Mouse (Mus musculus) thymus, adult 2 months (tissue): Measurements from ENCODE around the gene Hip1r. TPM values are rescaled to one million over a fixed set of nuclear protein-coding genes. Genes with fewer than 3 reads are reported as not detected.

ENCODE experiments used
- DNase-seq: peaks from one replicate; pipeline ENCODE4 v3.0.0; 2021
- H3K27ac ChIP-seq: fragments of 200-500 bp; 2 replicates; pipeline ENCODE4 v1.5.1; 2012; ENCODE audit warnings: low read length, control low read depth; ENCODE audit not compliant: control insufficient read depth, insufficient read depth
- H3K27me3 ChIP-seq: fragments of 200-500 bp; 2 replicates; pipeline ENCODE4 v1.6.1; 2012; ENCODE audit warnings: mild to moderate bottlenecking, low read length, moderate library complexity, mixed read lengths; ENCODE audit not compliant: control insufficient read depth, insufficient read depth
- H3K36me3 ChIP-seq: fragments of 200-500 bp; 2 replicates; pipeline ENCODE4 v1.6.1; 2012; ENCODE audit warnings: mild to moderate bottlenecking, low read length, moderate library complexity; ENCODE audit not compliant: control insufficient read depth, insufficient read depth
- H3K4me1 ChIP-seq: fragments of 200-500 bp; replicated peaks from 2 replicates; pipeline ENCODE4 v1.6.1; 2012; ENCODE audit warnings: low read length; ENCODE audit not compliant: control insufficient read depth, insufficient read depth
- H3K4me3 ChIP-seq: fragments of 200-500 bp; 2 replicates; pipeline ENCODE4 v1.5.1; 2012; ENCODE audit warnings: mild to moderate bottlenecking, low read length, control low read depth, moderate library complexity; ENCODE audit not compliant: control insufficient read depth, insufficient read depth
- CTCF ChIP-seq: fragments of 200-500 bp; IDR thresholded peaks from 2 replicates; pipeline ENCODE4 v1.5.1; 2012; ENCODE audit warnings: mild to moderate bottlenecking, control low read depth, low read length, moderate library complexity, borderline replicate concordance; ENCODE audit not compliant: control insufficient read depth, poor library complexity, insufficient read depth; ENCODE audit errors: extremely low read depth
- POLR2A ChIP-seq: fragments of 200-500 bp; IDR thresholded peaks from 2 replicates; pipeline ENCODE4 v1.6.1; 2012; ENCODE audit warnings: mild to moderate bottlenecking, low read length, control low read depth, moderate library complexity; ENCODE audit not compliant: control insufficient read depth, poor library complexity, insufficient read depth; ENCODE audit errors: extremely low read depth
- WGBS: fragments of 180-500 bp; shearing (Covaris S2); methylation state at CpG from one replicate; pipeline ENCODE4 v1.1.7; 2018; 5-methylcytosine and 5-hydroxymethylcytosine counted together
- polyA plus RNA-seq: library from polyadenylated mRNA; depleted of rRNA; stranded (reverse); fragments of >200 nt; gene quantifications from 2 replicates; pipeline ENCODE4 v1.2.3, GENCODE M21; 2012

The Hip1r gene
- polyA plus RNA-seq, 1 experiment: 13.8 TPM

- DNase-seq: peak; percentile 22
- TF ChIP-seq CTCF (no peak), POLR2A (no peak)
- 76% methylated on average over 18 of the region's 18 CpGs for WGBS
- no peak overlapping the region for H3K4me3 ChIP-seq
- H3K27me3 ChIP-seq: no peaks in the 10 kb centered on the region
- peaks cover 5% of the 10 kb centered on the region; the same call in 1 of the 2 replicates for H3K4me1 ChIP-seq
- no peak overlapping the region for H3K27ac ChIP-seq
- no peaks in the 10 kb centered on the region for H3K36me3 ChIP-seq
Measured at GRCm38 (mm10) chr5:123933957-123934591, 39.4 kb upstream of the Hip1r start.

- Histone ChIP-seq H3K4me3 (no peak overlapping the region), H3K27me3 (no peaks in the 10 kb centered on the region), H3K4me1 (peaks cover 5% of the 10 kb centered on the region; the same call in 1 of the 2 replicates), H3K27ac (no peak overlapping the region), H3K36me3 (no peaks in the 10 kb centered on the region)
- WGBS: 96% methylated on average over 5 of the region's 5 CpGs
- DNase-seq: no peak
- no peak for TF ChIP-seq POLR2A
- no peak for TF ChIP-seq CTCF
Measured at GRCm38 (mm10) chr5:123935931-123936330, 37.5 kb upstream of the Hip1r start.

- 23% methylated on average over 5 of the region's 5 CpGs for WGBS
- DNase-seq: no peak
- TF ChIP-seq CTCF (no peak), POLR2A (no peak)
- Histone ChIP-seq H3K4me3 (no peak overlapping the region), H3K27me3 (no peaks in the 10 kb centered on the region), H3K4me1 (no peaks in the 10 kb centered on the region), H3K27ac (no peak overlapping the region), H3K36me3 (no peaks in the 10 kb centered on the region)
Measured at GRCm38 (mm10) chr5:123938479-123938878, 34.9 kb upstream of the Hip1r start.

- H3K36me3 ChIP-seq: no peaks in the 10 kb centered on the region
- H3K4me1 ChIP-seq: no peaks in the 10 kb centered on the region
- no peaks in the 10 kb centered on the region for H3K27me3 ChIP-seq
- no peak overlapping the region for H3K4me3 ChIP-seq
- H3K27ac ChIP-seq: no peak overlapping the region
- WGBS: 85% methylated on average over 4 of the region's 4 CpGs
- no peak for TF ChIP-seq POLR2A
- no peak for TF ChIP-seq CTCF
- DNase-seq: no peak
Measured at GRCm38 (mm10) chr5:123946546-123946945, 26.9 kb upstream of the Hip1r start.

- WGBS: 60% methylated on average over 7 of the region's 7 CpGs
- Histone ChIP-seq H3K36me3 (no peaks in the 10 kb centered on the region), H3K4me1 (no peaks in the 10 kb centered on the region), H3K27me3 (no peaks in the 10 kb centered on the region), H3K4me3 (no peak overlapping the region), H3K27ac (no peak overlapping the region)
- peak; percentile 21 for DNase-seq
- TF ChIP-seq CTCF: no peak
- TF ChIP-seq POLR2A: no peak
Measured at GRCm38 (mm10) chr5:123947041-123947761, 26.2 kb upstream of the Hip1r start.

- Histone ChIP-seq H3K36me3 (no peaks in the 10 kb centered on the region), H3K4me1 (no peaks in the 10 kb centered on the region), H3K27ac (no peak overlapping the region), H3K27me3 (no peaks in the 10 kb centered on the region), H3K4me3 (no peak overlapping the region)
- no peak for TF ChIP-seq POLR2A
- no peak for TF ChIP-seq CTCF
- 88% methylated on average over 5 of the region's 5 CpGs for WGBS
- DNase-seq: no peak
Measured at GRCm38 (mm10) chr5:123952365-123953045, 20.9 kb upstream of the Hip1r start.
